Mouse (Mus musculus): ENCODE measurements at regions not wholly inside any gene's neighbourhood (a gene's known extent, or its start where the extent isn't known, plus 50 kb on each side); places are given as distances from the start of the nearest gene placed in this dataset.

DNA sequence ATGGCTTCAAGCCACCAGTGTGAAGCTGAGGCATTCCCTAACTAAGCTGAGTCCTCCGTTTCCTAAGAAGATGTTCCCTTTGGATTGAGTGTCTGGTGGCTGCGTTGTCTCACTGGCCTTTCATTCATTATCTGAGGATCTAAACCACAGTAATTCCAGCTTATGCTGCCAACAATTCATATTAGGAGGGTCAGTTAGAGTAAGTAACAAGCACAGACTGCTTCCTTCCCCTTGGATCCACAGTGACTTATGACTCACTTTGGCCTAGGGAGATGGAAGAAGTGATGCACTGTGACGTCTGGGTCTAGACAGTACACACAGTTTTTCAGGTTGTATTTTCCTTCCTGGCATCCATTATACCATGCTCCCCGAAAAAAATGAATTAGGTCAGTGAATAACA lies 57.8 kb upstream of the Npy start:
- DNase-seq, result no peak
- intact Hi-C loops (cut with DNase I), result no loop called here

DNA sequence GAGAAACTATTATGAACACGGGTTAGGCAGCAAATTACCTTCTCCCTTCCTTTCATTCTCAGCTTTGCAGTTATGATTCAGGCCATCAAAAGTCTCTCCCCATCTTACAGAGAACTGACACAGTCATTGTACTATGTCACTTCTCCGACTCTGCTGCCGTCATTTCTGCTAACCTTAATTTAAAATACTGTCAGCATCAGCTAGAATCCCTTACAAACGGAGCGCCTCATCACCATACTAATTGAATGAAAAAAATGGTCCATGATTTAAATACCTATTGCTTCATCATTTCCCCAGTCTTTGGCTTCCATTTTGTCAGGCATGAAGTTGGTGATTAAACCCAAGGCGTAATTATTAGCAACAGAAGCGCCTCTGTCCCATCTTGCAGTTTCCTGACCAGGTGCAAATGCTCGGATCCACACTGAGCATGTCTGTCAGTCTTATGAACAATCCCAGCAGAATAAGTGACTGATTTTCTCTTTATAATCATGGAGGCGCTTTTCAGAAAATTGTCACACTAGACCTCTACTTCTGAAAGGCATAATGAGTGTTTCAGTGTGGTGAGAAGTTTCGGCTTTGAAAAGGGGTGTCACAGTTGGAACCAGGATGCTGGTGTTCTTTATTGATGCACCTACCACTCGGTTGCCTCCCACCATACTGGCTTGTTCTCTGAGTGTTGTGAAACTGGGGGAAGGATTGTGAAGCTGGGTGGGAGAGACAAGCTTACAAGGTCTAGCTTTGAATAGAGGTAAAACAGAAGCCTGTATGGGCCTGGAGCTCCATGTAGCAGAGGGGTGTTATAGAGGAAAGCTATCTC lies 52.4 kb upstream of the Npy start:
- no peak for DNase-seq
- intact Hi-C loops (cut with DNase I), result no loop called here
